Mouse (Mus musculus): ENCODE results near the gene Tub.

GRCm38 (mm10) chr7:108996156-108996555, 46.0 kb downstream of the Tub start:
- no peak for TF ChIP-seq POLR2A (IDR thresholded peaks at IDR 0.05; ENCODE audit: low read depth, low read length)
- TF ChIP-seq CTCF (IDR thresholded peaks at IDR 0.05; ENCODE audit: extremely low read depth, insufficient read depth, insufficient read length, insufficient replicate concordance) = no peak

All from spleen, adult 2 months (tissue).